Mouse (Mus musculus) cerebellum, postnatal 4 days (tissue): ENCODE measurements around the gene Fam234a.
"Not testable (repeated sequence)": the region's sequence is repeated elsewhere in the genome, so short reads cannot be mapped to it uniquely, and the experiment has no call there.

Experiments
- DNase-seq, 2 experiments: peaks; one replicate each; pipeline ENCODE4 v3.0.0; 2022; ENCODE audit warnings: low spot score in 2 of 2, mixed read lengths in 1 of 2

Gene Fam234a

DNA sequence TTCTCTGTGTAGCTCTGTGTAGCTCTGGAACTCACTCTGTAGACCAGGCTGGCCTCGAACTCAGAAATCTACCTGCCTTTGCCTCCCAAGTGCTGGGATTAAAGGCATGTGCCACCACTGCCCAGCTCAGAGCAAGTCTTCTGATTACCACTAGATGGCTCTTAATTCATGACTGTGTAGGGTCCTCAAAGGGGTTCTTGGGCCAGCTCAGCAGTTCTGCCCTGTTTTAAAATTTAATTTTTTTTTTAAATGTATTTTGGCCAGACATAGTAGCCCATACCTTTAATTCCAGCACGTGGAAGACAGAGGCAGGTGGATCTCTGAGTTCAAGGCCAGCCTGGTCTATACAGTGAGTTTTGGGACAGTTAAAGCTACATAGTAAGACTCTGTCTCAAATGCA, 68.8 kb downstream of the Fam234a start:
- not testable (repeated sequence) for DNase-seq

- DNase-seq = no peak
Measured at GRCm38 (mm10) chr17:26168039-26168438, 76.0 kb downstream of the Fam234a start.

- DNase-seq = no peak
Measured at GRCm38 (mm10) chr17:26162736-26163135, 81.3 kb downstream of the Fam234a start.
